Mouse (Mus musculus) bone marrow, adult 2 months (tissue): Measurements from ENCODE around the gene Mlxip. TPM values are rescaled to one million over a fixed set of nuclear protein-coding genes. Genes with fewer than 3 reads are reported as not detected.

ENCODE experiments used
- H3K27ac ChIP-seq: fragments of 200-500 bp; 2 replicates; pipeline ENCODE4 v1.5.1; 2012; ENCODE audit warnings: low read depth, mild to moderate bottlenecking, control low read depth, inconsistent platforms, low read length; ENCODE audit not compliant: control insufficient read depth, poor library complexity, insufficient read depth
- H3K4me1 ChIP-seq: fragments of 200-500 bp; 2 replicates; pipeline ENCODE4 v1.6.1; 2011; ENCODE audit warnings: low read length; ENCODE audit not compliant: control insufficient read depth, insufficient read depth
- H3K4me3 ChIP-seq: fragments of 200-500 bp; replicated peaks from 2 replicates; pipeline ENCODE3; 2011; ENCODE audit warnings: mild to moderate bottlenecking, low read depth, low read length, control low read depth; ENCODE audit not compliant: control insufficient read depth
- CTCF ChIP-seq: fragments of 200-500 bp; IDR thresholded peaks from 2 replicates; pipeline ENCODE4 v1.5.1; 2011; ENCODE audit warnings: low read length, control low read depth; ENCODE audit not compliant: control insufficient read depth, insufficient read depth
- POLR2A ChIP-seq: fragments of 200-500 bp; IDR thresholded peaks from 2 replicates; pipeline ENCODE4 v1.6.1; 2011; ENCODE audit warnings: low read depth, mild to moderate bottlenecking, control low read depth, low read length, borderline replicate concordance; ENCODE audit not compliant: control insufficient read depth
- WGBS: fragments of 180-500 bp; shearing (Covaris S2); methylation state at CpG from one replicate; pipeline ENCODE4 v1.1.7; 2018; 5-methylcytosine and 5-hydroxymethylcytosine counted together
- polyA plus RNA-seq: library from polyadenylated mRNA; stranded (reverse); fragments of >200 nt; gene quantifications from 2 replicates; pipeline ENCODE4 v1.2.4, GENCODE M21; 2011; ENCODE audit warnings: low replicate concordance; ENCODE audit not compliant: missing spikeins, insufficient read depth, insufficient read length

Mlxip gene
- polyA plus RNA-seq: 23.6 and 51.4 TPM in 2 replicates

- TF ChIP-seq POLR2A (peak; percentile 82; the same call in 1 of the 2 replicates), CTCF (no peak)
- WGBS: under 1% methylated on average over 50 of the region's 50 CpGs
- Histone ChIP-seq H3K4me3 (peak within 1 kb of the TSS; percentile 89), H3K4me1 (peaks cover 3% of the 10 kb centered on the region; the same call in 1 of the 2 replicates), H3K27ac (peak within 1 kb of the TSS; percentile 87)
Measured at GRCm38 (mm10) chr5:123394303-123394956, at the start of gene Mlxip. Mlxip (plus strand) TSS chr5:123394798.

- no peak for TF ChIP-seq CTCF
- TF ChIP-seq POLR2A: no peak
- Histone ChIP-seq H3K4me1 (peaks cover 1% of the 10 kb centered on the region), H3K4me3 (peak overlapping the region; percentile 73), H3K27ac (peak overlapping the region; percentile 89)
- WGBS: under 1% methylated on average over 82 of the region's 87 CpGs
Measured at GRCm38 (mm10) chr5:123344963-123345852, 49.4 kb upstream of the Mlxip start.

- Histone ChIP-seq H3K4me1 (peaks cover 1% of the 10 kb centered on the region), H3K4me3 (peak overlapping the region; percentile 73), H3K27ac (peak overlapping the region; percentile 89)
- WGBS: 8% methylated on average over 22 of the region's 22 CpGs
- TF ChIP-seq POLR2A (peak; percentile 45; the same call in 1 of the 2 replicates), CTCF (no peak)
Measured at GRCm38 (mm10) chr5:123345853-123346654, 48.5 kb upstream of the Mlxip start.

- 72% methylated on average over 7 of the region's 7 CpGs for WGBS
- Histone ChIP-seq H3K27ac (peak overlapping the region; percentile 77; the same call in 1 of the 2 replicates), H3K4me3 (peak overlapping the region; percentile 12), H3K4me1 (peaks cover 1% of the 10 kb centered on the region)
- TF ChIP-seq POLR2A (no peak), CTCF (no peak)
Measured at GRCm38 (mm10) chr5:123346701-123347270, 47.8 kb upstream of the Mlxip start.

GRCm38 (mm10) chr5:123347985-123348384, 46.6 kb upstream of the Mlxip start:
- Histone ChIP-seq H3K4me1 (peaks cover 1% of the 10 kb centered on the region), H3K4me3 (no peak overlapping the region), H3K27ac (no peak overlapping the region)
- 67% methylated on average over 2 of the region's 2 CpGs for WGBS
- TF ChIP-seq CTCF: no peak

GRCm38 (mm10) chr5:123350386-123350785, 44.2 kb upstream of the Mlxip start:
- peaks cover 1% of the 10 kb centered on the region for H3K4me1 ChIP-seq
- H3K4me3 ChIP-seq: no peak overlapping the region
- WGBS: 50% methylated on average over 10 of the region's 10 CpGs
- H3K27ac ChIP-seq: no peak overlapping the region
- TF ChIP-seq POLR2A: no peak
- no peak for TF ChIP-seq CTCF

GRCm38 (mm10) chr5:123355918-123356317, 38.7 kb upstream of the Mlxip start:
- H3K4me3 ChIP-seq: no peak overlapping the region
- TF ChIP-seq CTCF (no peak), POLR2A (no peak)
- H3K4me1 ChIP-seq: no peaks in the 10 kb centered on the region
- WGBS: 88% methylated on average over 11 of the region's 11 CpGs
- H3K27ac ChIP-seq: no peak overlapping the region

- no peak overlapping the region for H3K4me3 ChIP-seq
- TF ChIP-seq CTCF: no peak
- no peak for TF ChIP-seq POLR2A
- 89% methylated on average over 4 of the region's 4 CpGs for WGBS
- no peaks in the 10 kb centered on the region for H3K4me1 ChIP-seq
- no peak overlapping the region for H3K27ac ChIP-seq
Measured at GRCm38 (mm10) chr5:123357253-123357652, 37.3 kb upstream of the Mlxip start.
